Mouse (Mus musculus) E14TG2a.4 (cell line): ENCODE results near the gene Fkrp.

Experiments
- CTCF ChIP-seq: conservative IDR thresholded peaks from 2 replicates; pipeline ENCODE4 v1.5.1; 2014; ENCODE audit warnings: low read length
- NANOG ChIP-seq: IDR thresholded peaks from 2 replicates; pipeline ENCODE4 v1.6.1; 2014; ENCODE audit warnings: borderline replicate concordance, low read length, mixed read lengths
- POU5F1 ChIP-seq: IDR thresholded peaks from 2 replicates; pipeline ENCODE4 v1.6.1; 2014; ENCODE audit warnings: low read length, borderline replicate concordance

- TF ChIP-seq CTCF, result no peak
- TF ChIP-seq NANOG, result no peak
- no peak for TF ChIP-seq POU5F1
Observed at GRCm38 (mm10) chr7:16811649-16812070, 4.9 kb downstream of the Fkrp start.
